Mouse (Mus musculus) heart, postnatal 0 days (tissue): ENCODE measurements around the gene Gckr. TPM values are rescaled to one million over a fixed set of nuclear protein-coding genes. Genes with fewer than 3 reads are reported as not detected.

Experiments used
- ATAC-seq: fragments of 200-750 bp; cut with Nextera tagmentation; 2 replicates; pipeline ENCODE4 v1.8.0; 2017; ENCODE audit warnings: low read depth, moderate number of reproducible peaks, moderate library complexity; ENCODE audit not compliant: insufficient read depth
- DNase-seq: peaks from one replicate; pipeline ENCODE4 v3.0.0-alpha.2; 2016; ENCODE audit warnings: low spot score
- H3K27ac ChIP-seq: fragments of 300-500 bp; sonication (generic); 2 replicates; pipeline ENCODE4 v1.5.1; 2014; ENCODE audit warnings: low read depth, mild to moderate bottlenecking
- H3K27me3 ChIP-seq: fragments of 300-500 bp; sonication (generic); 2 replicates; pipeline ENCODE4 v1.6.1; 2014; ENCODE audit warnings: low read length, mixed read lengths; ENCODE audit not compliant: control insufficient read depth, insufficient read depth
- H3K36me3 ChIP-seq: fragments of 300-500 bp; sonication (generic); replicated peaks from 2 replicates; pipeline ENCODE4 v1.6.1; 2014; ENCODE audit warnings: low read length, mixed read lengths; ENCODE audit not compliant: control insufficient read depth, insufficient read depth
- H3K4me1 ChIP-seq: fragments of 300-500 bp; sonication (generic); 2 replicates; pipeline ENCODE4 v1.6.1; 2014; ENCODE audit warnings: antibody characterized with exemption; ENCODE audit not compliant: control insufficient read depth, insufficient read depth
- H3K4me2 ChIP-seq: fragments of 300-500 bp; sonication (generic); 2 replicates; pipeline ENCODE4 v1.6.1; 2014; ENCODE audit warnings: low read depth, mild to moderate bottlenecking, low read length, moderate library complexity
- H3K4me3 ChIP-seq: fragments of 300-500 bp; sonication (generic); 2 replicates; pipeline ENCODE4 v1.5.1; 2014; ENCODE audit warnings: low read depth, low read length
- H3K9ac ChIP-seq: fragments of 300-500 bp; sonication (generic); replicated peaks from 2 replicates; pipeline ENCODE4 v1.6.1; 2014; ENCODE audit warnings: low read depth, low read length, mixed read lengths
- H3K9me3 ChIP-seq: fragments of 300-500 bp; sonication (generic); replicated peaks from 2 replicates; pipeline ENCODE4 v1.6.1; 2016; ENCODE audit warnings: low read length; ENCODE audit not compliant: control insufficient read depth
- CTCF ChIP-seq: IDR thresholded peaks from 2 replicates; pipeline ENCODE4 v1.5.1; 2016; ENCODE audit warnings: antibody characterized with exemption, control low read depth, low read depth
- EP300 ChIP-seq: IDR thresholded peaks from 2 replicates; pipeline ENCODE4 v1.6.1; 2016; ENCODE audit warnings: antibody characterized with exemption, low read depth
- WGBS: fragments of 180-500 bp; shearing (Covaris S2); extraction: QIAGEN DNeasy Blood & Tissue Kit; methylation state at CpG from one replicate; pipeline ENCODE4 v1.1.7; 2014; 5-methylcytosine and 5-hydroxymethylcytosine counted together
- polyA plus RNA-seq: library from polyadenylated mRNA; unstranded; fragments of >200 nt; fragmentation: Nextera tagmentation; extraction: Ambion mirVana; gene quantifications from 2 replicates; pipeline ENCODE4 v1.2.1, GENCODE M21; 2015
- total RNA-seq: library from RNA; depleted of rRNA; stranded (reverse); fragments of >200 nt; gene quantifications from 2 replicates; pipeline ENCODE4 v1.2.3, GENCODE M21; 2014; ENCODE audit warnings: low replicate concordance; rRNA removed

The Gckr gene
- total RNA-seq (0.12 TPM in 1 of 2 replicates, not detected in the other), polyA plus RNA-seq (0.04 TPM in 1 of 2 replicates, not detected in the other)

- Histone ChIP-seq H3K36me3 (no peaks in the 10 kb centered on the region), H3K4me3 (no peak within 1 kb of the TSS), H3K9ac (no peak within 1 kb of the TSS), H3K27ac (no peak within 1 kb of the TSS), H3K4me2 (peak within 1 kb of the TSS; percentile 100; the same call in 1 of the 2 replicates), H3K4me1 (no peaks in the 10 kb centered on the region), H3K27me3 (no peaks in the 10 kb centered on the region), H3K9me3 (no peaks in the 10 kb centered on the region)
- TF ChIP-seq EP300 (no peak), CTCF (no peak)
- 34% methylated on average over 13 of the region's 13 CpGs for WGBS
- ATAC-seq (no peak), DNase-seq (no peak)
These were observed at the start of gene Gckr for GRCm38 (mm10) chr5:31297047-31297757. Gene Gckr, plus strand, starts transcription at chr5:31297443.

- no peak overlapping the region for H3K4me3 ChIP-seq
- DNase-seq (no peak), ATAC-seq (no peak)
- H3K9ac ChIP-seq = no peak overlapping the region
- H3K27ac ChIP-seq = no peak overlapping the region
- peaks cover 11% of the 10 kb centered on the region; the same call in 1 of the 2 replicates for H3K4me1 ChIP-seq
- H3K4me2 ChIP-seq = no peak overlapping the region
- no peaks in the 10 kb centered on the region for H3K9me3 ChIP-seq
- peaks cover 73% of the 10 kb centered on the region for H3K36me3 ChIP-seq
- H3K27me3 ChIP-seq = no peaks in the 10 kb centered on the region
- 58% methylated on average over 4 of the region's 4 CpGs for WGBS
- TF ChIP-seq EP300 = no peak
- TF ChIP-seq CTCF = no peak
These were observed 46.5 kb upstream of the Gckr start for GRCm38 (mm10) chr5:31250716-31251115.

- Histone ChIP-seq H3K9me3 (no peaks in the 10 kb centered on the region), H3K4me2 (peak within 1 kb of the TSS; percentile 54), H3K36me3 (peaks cover 68% of the 10 kb centered on the region), H3K4me1 (peaks cover 11% of the 10 kb centered on the region; the same call in 1 of the 2 replicates), H3K9ac (no peak within 1 kb of the TSS), H3K27me3 (no peaks in the 10 kb centered on the region), H3K4me3 (peak within 1 kb of the TSS; percentile 19), H3K27ac (no peak within 1 kb of the TSS)
- no peak for DNase-seq
- WGBS = 33% methylated on average over 41 of the region's 47 CpGs
- TF ChIP-seq CTCF (no peak), EP300 (no peak)
- peak; percentile 61 for ATAC-seq
These were observed 45.6 kb upstream of the Gckr start, which contains the start of gene Krtcap3 for GRCm38 (mm10) chr5:31251541-31252101. Gene Krtcap3, plus strand, starts transcription at chr5:31251691.

GRCm38 (mm10) chr5:31252151-31252550 lies 45.1 kb upstream of the Gckr start:
- peaks cover 11% of the 10 kb centered on the region; the same call in 1 of the 2 replicates for H3K4me1 ChIP-seq
- H3K9ac ChIP-seq = no peak overlapping the region
- H3K27ac ChIP-seq = no peak overlapping the region
- H3K4me3 ChIP-seq = no peak overlapping the region
- peaks cover 65% of the 10 kb centered on the region for H3K36me3 ChIP-seq
- ATAC-seq (no peak), DNase-seq (no peak)
- H3K9me3 ChIP-seq = no peaks in the 10 kb centered on the region
- peak overlapping the region; percentile 54; the same call in 1 of the 2 replicates for H3K4me2 ChIP-seq
- WGBS = 67% methylated on average over 10 of the region's 10 CpGs
- H3K27me3 ChIP-seq = no peaks in the 10 kb centered on the region
- TF ChIP-seq EP300 (no peak), CTCF (no peak)

GRCm38 (mm10) chr5:31252795-31253545 lies 44.3 kb upstream of the Gckr start:
- Histone ChIP-seq H3K4me1 (peaks cover 11% of the 10 kb centered on the region; the same call in 1 of the 2 replicates), H3K36me3 (peaks cover 57% of the 10 kb centered on the region), H3K4me3 (no peak overlapping the region), H3K9ac (no peak overlapping the region), H3K27ac (no peak overlapping the region; the same call in 1 of the 2 replicates), H3K9me3 (no peaks in the 10 kb centered on the region), H3K4me2 (no peak overlapping the region), H3K27me3 (no peaks in the 10 kb centered on the region)
- DNase-seq = no peak
- ATAC-seq = no peak
- TF ChIP-seq EP300 = no peak
- TF ChIP-seq CTCF = no peak
- 85% methylated on average over 16 of the region's 16 CpGs for WGBS
